Mouse (Mus musculus): ENCODE results near the gene Zfp365. TPM values are rescaled to one million over a fixed set of nuclear protein-coding genes. Genes with fewer than 3 reads are reported as not detected.

Zfp365 gene
- total RNA-seq, 4 experiments from 2014 or later: 373 to 446 (median 409) TPM

DNA sequence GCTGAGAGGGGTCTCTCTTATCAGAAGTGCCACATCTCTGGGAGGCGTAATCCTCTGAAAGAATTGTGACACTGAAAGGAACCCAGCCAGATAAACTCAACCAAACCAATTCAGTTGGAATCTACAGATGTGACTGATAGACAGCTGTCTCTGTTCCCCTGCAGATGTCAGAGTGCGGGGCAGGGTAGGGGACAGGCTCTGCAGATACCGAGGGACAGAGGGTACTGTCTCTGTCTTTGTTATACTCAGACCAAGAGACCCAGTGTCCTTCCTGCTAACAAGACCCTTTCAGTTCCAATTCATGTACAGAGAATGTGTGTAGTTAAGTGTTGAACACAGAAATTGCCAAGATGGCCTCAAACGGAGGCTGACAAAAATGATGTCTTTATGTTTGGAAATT lies 6.4 kb downstream of the Zfp365 start:
- no peak for DNase-seq (ENCODE audit: low spot score in 2 of 2)

GRCm38 (mm10) chr10:67903387-67903786 lies 9.1 kb downstream of the Zfp365 start:
- peak in 1 of 2 experiments; percentile 70 for DNase-seq (ENCODE audit: low spot score in 2 of 2)

DNA sequence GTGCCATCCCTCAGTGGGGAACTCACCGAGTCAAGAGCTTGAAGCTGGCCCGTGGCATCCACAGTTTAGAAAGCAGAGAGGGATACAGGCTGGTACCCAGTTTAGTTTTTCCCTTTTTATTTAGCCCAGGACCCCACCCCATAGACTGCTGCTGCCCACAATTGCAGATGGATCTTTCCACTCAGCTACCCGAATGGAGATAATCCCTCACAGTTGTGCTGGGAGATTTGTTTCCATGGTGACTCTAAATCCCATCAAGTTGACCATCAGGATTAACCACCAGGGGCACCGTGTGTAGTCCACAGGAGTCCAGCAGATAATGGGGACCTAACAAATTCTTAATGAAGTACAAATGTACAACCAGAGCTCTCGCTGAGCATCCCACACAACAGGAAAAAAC lies 11.3 kb downstream of the Zfp365 start:
- DNase-seq (ENCODE audit: low spot score in 2 of 2): no peak

GRCm38 (mm10) chr10:67898949-67899675 lies 13.3 kb downstream of the Zfp365 start:
- no peak for DNase-seq (ENCODE audit: low spot score in 2 of 2)

- DNase-seq (ENCODE audit: low spot score in 2 of 2): no peak
Observed at GRCm38 (mm10) chr10:67898355-67898935, 14.0 kb downstream of the Zfp365 start.

GRCm38 (mm10) chr10:67897281-67897680 lies 15.2 kb downstream of the Zfp365 start:
- no peak for DNase-seq (ENCODE audit: low spot score in 2 of 2)

GRCm38 (mm10) chr10:67894683-67895082 lies 17.8 kb downstream of the Zfp365 start:
- DNase-seq (ENCODE audit: low spot score in 2 of 2): no peak

DNA sequence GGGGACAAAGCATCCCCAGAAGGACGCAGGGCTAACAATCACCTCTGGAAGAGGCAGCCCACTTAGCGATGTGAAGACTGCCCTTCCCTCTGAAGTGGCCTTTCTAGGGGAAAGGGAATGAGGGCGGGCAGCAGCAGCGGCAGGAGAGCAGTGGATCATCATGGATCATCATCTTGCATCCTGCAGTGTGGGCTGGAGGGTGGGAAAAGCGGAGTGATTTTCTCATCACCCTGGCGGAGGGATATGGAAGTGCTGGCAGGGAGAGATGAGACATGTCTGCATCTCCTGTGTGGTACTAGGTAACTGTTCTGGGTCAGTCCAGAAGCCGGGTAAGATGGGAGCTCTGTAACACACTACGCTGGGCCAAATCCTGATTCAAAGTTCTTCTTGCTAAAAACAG lies 18.4 kb downstream of the Zfp365 start:
- DNase-seq (ENCODE audit: low spot score in 2 of 2): no peak

- no peak for DNase-seq (ENCODE audit: low spot score in 2 of 2)
Observed at GRCm38 (mm10) chr10:67893226-67893625, 19.2 kb downstream of the Zfp365 start.

GRCm38 (mm10) chr10:67891126-67891525 lies 21.3 kb downstream of the Zfp365 start:
- no peak for DNase-seq (ENCODE audit: low spot score in 2 of 2)

DNA sequence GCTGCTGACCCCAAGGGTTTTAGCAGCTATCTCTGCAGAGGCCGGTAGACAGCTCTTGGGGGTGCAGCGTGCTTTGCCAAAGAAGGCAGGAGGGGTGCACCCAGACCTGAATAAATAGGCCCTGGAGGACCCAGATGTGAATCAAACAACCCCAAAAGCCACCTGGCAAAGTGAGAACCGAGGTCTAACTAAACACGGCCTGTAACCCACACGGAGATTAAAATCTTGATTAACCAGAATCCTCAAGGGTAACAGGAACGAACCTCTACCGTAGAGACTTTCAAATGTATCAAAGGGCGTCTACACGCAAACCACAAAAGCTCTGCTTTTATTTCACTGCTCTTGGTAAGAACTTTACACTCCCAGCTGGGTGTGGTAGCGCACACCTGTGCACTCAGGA lies 24.5 kb downstream of the Zfp365 start:
- DNase-seq (ENCODE audit: low spot score in 2 of 2): no peak

DNA sequence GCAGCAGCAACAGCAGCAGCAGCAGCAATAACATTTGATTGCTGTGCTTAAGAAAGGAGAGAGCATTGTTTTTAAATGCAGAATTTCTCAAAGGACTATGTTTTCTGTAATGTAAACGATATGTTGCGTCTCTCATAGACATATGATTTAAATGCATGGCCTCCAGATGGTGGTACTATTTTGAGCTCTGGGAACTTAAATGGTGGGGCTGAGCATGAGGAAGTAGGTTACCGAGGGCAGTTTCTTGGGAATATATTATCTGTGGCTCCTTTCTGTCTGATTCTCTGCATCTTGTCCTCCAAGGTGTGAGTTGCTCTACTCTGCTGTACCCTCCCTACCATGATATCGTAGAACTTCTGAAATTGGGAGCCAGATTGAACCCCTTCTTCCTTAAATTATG lies 31.8 kb downstream of the Zfp365 start:
- no peak for DNase-seq (ENCODE audit: low spot score in 2 of 2)

GRCm38 (mm10) chr10:67871811-67872210 lies 40.7 kb downstream of the Zfp365 start:
- DNase-seq (ENCODE audit: low spot score in 2 of 2): peak in 1 of 2 experiments; percentile 48

DNA sequence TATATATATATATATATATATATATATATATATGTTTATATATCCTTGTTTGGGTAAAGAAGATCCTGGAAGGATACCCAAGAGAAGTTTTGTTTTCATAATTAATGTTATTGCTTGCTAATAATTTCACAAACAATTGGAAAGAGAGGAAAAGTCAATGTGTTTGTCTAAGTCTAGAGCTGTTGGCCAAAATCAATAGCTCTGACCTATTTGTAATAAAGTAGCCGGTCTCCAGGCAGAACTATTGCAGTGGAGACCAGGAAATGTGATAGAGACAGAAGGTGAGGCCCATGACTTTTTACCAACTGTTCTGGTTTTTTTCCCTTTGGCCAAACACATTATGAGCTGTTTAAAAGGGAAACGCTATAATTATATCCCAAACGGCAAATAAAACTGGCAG lies 44.2 kb downstream of the Zfp365 start:
- no peak for DNase-seq (ENCODE audit: low spot score in 2 of 2)

DNA sequence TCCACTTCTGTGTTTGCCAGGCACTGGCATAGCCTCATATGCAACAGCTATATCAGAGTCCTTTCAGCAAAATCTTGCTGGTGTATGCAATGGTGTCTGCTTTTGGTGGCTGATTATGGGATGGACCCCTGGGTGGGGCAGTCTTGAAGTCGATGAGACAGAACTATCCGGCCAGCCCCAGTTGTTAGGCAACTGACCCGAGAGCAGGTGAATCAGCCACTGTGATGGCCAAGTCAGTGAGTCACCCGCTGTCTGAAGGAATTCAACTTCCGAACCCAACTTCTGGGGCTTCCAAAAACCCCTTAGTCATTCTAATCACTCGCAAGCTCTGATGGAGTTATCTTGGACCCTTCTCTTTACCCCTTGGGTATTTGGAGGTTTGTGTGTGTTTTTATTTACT lies 46.6 kb downstream of the Zfp365 start:
- no peak for DNase-seq (ENCODE audit: low spot score in 2 of 2)

GRCm38 (mm10) chr10:67865063-67865462 lies 47.4 kb downstream of the Zfp365 start:
- peak in 1 of 2 experiments; percentile 60 for DNase-seq (ENCODE audit: low spot score in 2 of 2)

DNA sequence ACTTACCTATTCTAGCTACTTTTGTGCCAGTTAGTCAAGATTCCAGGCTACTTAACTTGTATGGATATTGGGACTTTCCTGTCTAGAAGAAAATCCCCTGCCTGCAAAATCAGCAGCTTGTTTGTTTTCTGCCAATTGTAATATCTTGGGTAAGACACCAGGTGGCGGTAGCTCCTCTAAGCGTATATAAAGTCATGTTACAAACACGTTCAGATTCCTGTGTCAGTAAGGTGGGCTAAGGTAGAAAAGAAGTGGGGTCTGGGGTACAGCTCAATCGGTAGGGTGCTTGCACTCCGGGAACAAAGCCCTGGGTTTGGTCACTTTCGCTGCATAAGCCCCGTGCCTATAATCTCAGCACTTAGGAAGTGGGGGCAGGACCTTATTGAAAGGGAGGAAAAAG lies 50.1 kb downstream of the Zfp365 start:
- no peak for DNase-seq (ENCODE audit: low spot score in 2 of 2)

DNA sequence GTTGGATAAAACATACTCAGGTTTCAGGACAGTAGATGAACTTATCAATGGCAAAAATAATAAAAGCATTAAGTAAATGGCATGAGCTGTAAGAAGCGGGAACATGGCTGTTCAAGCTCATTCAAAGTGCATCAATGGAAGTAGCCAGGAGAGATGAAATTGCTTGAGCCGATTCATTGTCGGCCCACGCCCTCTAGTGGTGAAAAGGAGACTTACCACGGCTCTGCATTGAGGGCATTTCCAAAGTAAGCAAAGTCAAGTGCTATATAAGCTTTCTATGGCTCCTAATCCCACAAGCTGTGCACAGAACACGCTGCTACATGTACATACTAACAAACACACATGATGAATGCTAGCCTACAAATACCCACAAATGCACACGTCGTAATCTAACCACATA lies 53.6 kb downstream of the Zfp365 start:
- peak; percentile 59 to 62 for DNase-seq (ENCODE audit: low spot score in 2 of 2)

- no peak for DNase-seq (ENCODE audit: low spot score in 2 of 2)
Observed at GRCm38 (mm10) chr10:67857561-67857906, 54.9 kb downstream of the Zfp365 start.

DNA sequence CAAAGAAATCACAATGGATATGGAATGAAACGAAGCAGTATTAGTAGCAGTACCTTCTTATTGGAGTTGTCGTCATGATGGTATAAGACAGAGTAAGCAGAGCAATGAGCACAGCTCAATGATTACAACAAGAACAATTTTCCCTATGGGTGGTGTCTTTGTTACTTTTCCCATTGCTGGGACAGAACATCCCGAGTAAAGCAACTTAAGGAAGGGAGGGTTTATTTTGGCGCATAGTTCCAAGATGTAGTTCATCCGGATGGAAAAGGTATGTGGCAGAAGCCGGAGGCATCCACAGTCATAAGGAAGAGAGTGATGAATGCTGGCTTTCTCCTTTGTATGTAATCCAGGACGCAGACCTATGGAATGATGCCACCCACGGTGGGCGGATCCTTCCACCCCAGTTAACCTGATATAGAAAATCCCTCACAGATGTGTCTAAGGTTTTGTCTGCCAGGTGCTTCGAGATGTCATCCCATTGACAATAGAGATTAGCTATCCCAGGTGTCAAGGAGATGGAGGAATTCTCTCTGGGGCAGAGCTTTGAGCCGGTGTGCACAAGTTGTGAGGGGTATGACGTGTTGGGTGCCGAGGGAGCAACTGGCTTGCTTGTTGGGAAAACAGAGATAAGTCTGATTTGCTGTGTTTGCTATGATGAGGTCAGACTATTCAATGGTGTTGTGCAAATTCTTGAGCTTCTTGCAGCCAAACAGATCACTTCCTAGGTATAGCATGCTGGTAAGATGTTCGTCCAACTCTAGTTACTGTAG lies 55.5 kb downstream of the Zfp365 start:
- no peak for DNase-seq (ENCODE audit: low spot score in 2 of 2)

DNA sequence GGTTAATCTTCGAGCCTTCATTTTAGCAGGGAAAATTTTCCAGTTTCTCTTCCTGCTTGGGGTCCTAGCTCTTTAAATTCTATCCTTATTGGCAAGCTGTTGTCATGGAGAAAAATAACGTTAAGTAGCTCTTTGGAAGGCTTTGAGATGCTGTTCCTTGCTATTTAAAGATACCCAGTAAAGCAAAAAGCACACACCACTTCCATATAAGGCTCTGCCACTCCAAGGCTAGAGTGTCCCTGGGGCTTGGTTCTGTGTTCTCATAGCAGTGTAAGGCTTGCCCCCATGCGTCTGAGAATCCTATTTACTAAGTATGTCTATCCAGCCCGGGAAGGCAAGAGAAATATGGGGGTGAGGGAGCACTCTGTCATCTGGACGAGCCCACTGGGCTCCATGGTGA lies 56.7 kb downstream of the Zfp365 start:
- no peak for DNase-seq (ENCODE audit: low spot score in 2 of 2)

DNA sequence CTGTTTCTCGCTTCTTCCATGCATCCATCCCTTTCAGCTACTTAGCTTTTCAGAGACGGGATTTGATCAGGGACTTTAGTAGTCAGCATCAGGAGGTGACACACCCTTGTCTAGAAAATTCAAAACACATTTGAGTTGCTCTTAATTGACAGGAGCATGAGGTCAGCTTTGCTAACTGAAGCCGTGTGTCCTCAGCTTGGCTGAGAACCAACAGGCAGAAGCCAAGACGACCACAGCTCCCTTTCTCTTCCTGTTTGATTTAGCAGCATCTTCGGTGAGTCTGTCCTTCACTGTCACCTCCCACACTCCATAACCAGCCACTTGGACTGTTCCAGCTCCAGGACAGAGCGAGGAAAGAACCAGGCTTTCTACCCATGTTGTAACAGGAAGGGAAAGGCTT lies 60.1 kb downstream of the Zfp365 start:
- DNase-seq (ENCODE audit: low spot score in 2 of 2): no peak

GRCm38 (mm10) chr10:67851079-67851478 lies 61.4 kb downstream of the Zfp365 start:
- no peak for DNase-seq (ENCODE audit: low spot score in 2 of 2)

Data from left cerebral cortex, adult 8-10 months (tissue).